Mouse (Mus musculus) gastrocnemius, postnatal 4 days (tissue): ENCODE measurements at regions not wholly inside any gene's neighbourhood (a gene's known extent, or its start where the extent isn't known, plus 50 kb on each side); places are given as distances from the start of the nearest gene placed in this dataset.

Experiments used
- DNase-seq, 2 experiments: peaks; one replicate each; pipeline ENCODE4 v3.0.0; 2021 to 2022; ENCODE audit warnings: low spot score in 2 of 2, mixed read lengths in 2 of 2

- no peak for DNase-seq
Observed at GRCm38 (mm10) chr15:5414401-5414800, 170.4 kb upstream of the Ptger4 start.

DNA sequence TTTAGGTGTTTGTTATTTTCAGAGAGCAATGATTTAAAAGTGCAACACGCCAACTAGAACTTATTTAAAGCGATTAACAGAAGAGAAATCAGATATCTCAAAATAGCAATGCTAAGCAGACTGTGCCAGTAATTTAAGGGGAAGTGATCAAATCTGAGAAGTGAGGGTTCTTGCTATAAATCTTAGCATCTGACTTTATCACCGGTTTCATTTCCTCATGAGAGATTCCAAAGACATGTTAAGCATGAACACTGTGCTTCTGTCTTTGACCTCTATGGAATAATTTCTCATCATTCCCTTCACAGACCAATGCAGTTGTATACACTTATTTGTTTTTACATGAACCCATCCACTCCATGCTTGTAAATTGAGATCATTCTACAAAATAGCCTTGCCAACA lies 172.0 kb upstream of the Ptger4 start:
- no peak for DNase-seq

GRCm38 (mm10) chr15:5426641-5427040 lies 182.7 kb upstream of the Ptger4 start:
- no peak for DNase-seq

GRCm38 (mm10) chr15:5427319-5428048 lies 183.5 kb upstream of the Ptger4 start:
- DNase-seq, result no peak

- DNase-seq, result no peak
Observed at GRCm38 (mm10) chr15:5432018-5432417, 188.0 kb upstream of the Ptger4 start.

GRCm38 (mm10) chr15:5437020-5437419 lies 193.0 kb upstream of the Ptger4 start:
- DNase-seq, result no peak

DNA sequence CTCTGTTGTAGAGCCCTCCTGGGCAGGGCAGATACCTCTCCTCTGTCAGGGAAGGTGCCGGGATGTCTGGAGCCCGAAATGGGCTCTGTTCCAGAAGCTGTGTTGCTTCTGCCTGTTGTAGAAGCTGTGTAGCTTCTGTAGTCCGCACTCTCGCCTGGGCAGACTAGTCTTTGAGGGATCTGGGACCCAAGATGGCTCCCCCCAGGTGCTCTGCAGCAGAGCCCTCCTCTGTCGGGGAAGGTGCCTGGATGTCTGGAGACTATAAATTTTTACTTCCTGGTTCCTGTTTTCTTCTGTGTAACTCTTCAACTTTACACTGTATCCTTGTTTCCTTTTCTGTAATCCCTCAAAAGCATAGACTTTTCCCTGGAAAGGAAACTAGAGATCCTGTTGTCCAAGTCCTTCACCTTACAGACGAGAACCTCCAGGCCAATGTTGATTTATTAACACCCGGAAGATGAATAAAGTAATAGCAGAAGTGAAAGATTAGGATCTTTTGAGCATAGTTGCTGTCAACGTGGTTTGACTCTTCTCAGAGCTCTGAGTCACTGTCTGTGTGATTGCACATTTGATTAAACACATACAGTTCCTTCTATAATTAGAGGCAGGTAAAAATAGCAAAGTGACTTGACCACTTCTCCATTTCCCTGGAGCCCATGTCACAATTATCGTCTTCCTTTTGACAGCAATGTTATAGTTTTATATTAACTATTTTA lies 202.2 kb upstream of the Ptger4 start:
- DNase-seq, result no peak

- no peak for DNase-seq
Observed at GRCm38 (mm10) chr15:5446756-5447314, 202.8 kb upstream of the Ptger4 start.

DNA sequence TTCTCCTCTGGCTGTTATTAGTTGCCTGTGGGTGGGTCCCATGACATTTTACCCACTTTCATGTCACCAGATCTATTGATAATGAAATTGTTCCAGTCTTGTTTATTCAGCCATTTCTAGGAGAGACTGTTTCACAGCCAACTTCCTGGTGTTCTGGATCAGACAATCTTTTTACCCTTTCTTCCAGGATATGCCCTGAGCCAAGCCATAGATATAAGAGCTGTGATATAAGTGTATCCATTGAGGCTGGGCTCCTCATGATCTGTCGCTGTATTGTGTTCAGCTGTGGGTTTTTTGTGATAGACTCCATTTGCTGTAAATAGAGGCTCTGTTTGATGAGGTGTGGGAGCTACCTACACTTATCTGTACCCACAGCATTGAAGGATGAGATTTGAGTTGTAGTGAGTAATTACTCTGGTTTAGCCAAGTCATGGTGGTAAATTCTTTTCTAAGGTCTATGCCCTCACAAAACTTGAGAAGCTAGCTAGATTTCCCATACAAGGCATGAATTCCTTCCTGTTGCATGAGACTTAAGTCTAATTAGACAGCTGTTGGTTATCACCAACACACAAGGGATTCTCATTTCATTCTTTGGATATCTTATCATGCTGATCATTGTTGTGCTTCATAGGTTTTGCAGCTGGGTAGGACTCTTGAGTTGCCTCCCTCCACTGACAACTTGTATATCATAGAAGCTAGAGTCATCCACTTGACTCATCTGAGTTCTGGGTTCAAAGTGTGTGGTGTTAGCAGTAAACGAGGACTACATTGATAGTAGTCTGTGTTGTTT lies 203.9 kb upstream of the Ptger4 start:
- no peak for DNase-seq

- no peak for DNase-seq
Observed at GRCm38 (mm10) chr15:5459083-5459482, 215.1 kb upstream of the Ptger4 start.

DNA sequence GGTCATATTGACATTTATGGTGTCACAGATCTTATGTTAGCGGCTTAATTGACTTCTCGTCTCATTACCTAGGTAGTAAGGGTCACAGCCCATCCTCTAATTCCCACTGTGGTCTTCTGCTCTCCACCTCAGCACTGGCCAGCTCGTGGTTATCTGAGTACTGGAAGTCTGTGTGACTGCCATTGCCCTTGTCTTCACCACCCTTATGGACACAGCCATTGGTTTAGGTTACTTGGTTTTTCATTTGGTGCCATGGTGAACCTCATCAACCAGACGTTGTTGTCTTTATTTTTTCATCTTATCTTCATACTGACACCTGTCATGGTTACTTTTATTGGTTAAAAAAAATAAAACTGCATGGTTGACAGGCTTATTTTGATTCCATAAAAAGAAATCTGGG lies 215.6 kb upstream of the Ptger4 start:
- DNase-seq, result no peak

GRCm38 (mm10) chr15:5462651-5463050 lies 218.7 kb upstream of the Ptger4 start:
- no peak for DNase-seq

DNA sequence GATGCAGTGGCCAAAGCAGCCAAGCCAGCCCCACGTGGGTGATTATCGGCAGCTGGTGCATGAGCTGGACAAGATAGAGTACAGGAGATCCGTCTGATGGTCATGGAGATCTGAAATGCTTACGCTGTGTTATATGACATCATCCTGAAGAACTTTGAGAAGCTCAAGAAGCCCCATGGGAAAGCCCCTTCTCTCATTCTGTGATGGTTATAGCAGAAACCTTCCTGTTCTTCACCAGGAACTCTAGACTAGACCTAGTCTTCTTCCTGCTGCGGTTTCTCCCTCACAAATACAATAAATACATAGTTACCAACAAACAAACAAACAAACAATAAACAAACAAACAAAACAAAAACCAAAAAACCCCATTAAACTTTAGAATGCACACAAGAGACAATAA lies 220.7 kb upstream of the Ptger4 start:
- DNase-seq, result no peak

DNA sequence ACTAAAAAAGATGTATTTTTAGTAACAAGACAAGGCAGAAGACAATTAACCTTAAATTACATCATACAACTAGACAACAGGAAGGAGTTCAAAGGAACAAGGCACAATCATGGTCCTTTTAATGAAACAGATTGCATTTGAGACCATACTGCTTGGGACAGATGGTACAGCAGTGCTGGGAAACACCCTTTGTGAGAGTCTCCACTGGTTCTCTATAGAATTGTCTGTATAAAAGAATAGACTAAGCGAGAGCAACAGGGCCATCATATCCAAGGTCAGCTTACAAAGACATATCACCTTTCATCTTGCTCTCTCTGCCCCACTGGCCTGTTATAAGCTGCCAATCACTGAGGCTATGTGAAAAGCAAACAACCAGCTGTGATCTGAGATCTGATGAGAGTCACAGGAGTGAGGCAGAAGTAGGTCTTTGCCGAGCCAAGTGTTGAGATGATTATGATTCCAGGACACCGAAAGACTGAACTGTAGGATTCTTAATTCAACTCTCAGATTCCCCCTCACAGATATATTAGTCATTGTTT lies 224.6 kb upstream of the Ptger4 start:
- no peak for DNase-seq

GRCm38 (mm10) chr15:5475389-5475995 lies 231.5 kb upstream of the Ptger4 start:
- DNase-seq, result no peak

DNA sequence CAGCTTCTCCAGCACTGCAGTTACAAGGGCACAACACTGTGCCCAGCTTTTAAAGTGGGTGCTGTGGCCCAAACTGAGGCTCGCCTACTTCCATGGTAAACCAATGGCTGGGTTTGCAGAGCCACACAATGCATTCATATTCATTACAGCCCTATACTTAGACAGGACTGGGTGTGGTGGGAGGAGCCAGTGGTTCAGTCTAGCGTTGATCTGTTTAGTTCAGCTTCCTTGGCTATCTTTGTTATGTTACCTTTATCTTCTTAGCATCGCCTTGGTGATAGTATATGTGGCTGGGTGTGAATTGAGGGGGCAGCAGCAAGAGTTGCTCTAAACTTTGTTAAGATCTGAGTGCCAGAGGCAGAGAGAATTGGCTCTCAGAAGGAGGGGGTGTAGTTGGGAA lies 249.3 kb upstream of the Ptger4 start:
- DNase-seq, result no peak

DNA sequence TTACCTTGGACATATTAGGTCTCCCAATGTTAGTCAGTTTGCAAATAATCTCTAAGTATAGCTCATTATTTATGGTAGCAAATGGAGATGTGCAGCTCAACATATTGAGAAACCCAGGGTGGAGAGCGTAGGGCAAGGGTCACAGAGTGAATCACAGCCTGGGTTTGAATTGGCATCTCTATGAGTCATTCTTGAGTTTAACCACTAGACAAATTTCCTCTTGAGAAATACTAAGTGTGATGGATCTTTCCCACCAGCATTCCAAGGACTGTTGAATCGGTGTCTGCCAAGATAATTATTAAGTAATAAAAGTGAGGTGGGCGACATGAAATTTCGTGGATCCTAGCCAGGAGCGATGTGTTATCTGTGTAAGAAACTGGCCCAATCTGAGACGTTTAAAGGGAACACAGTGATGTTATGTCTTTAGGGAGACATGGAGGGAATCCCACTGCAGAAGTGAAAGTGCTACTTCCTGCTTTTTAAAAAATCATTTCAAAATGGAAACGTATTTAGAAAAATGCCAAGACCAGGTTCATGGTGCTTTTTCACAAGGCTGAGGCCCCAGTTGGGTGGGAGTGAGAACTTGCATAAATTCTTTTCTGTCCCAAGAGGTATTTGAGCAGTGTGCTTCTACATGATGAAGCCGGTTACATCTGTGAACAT lies 251.3 kb upstream of the Ptger4 start:
- DNase-seq, result no peak

GRCm38 (mm10) chr15:5495954-5496353 lies 252.0 kb upstream of the Ptger4 start:
- no peak for DNase-seq

DNA sequence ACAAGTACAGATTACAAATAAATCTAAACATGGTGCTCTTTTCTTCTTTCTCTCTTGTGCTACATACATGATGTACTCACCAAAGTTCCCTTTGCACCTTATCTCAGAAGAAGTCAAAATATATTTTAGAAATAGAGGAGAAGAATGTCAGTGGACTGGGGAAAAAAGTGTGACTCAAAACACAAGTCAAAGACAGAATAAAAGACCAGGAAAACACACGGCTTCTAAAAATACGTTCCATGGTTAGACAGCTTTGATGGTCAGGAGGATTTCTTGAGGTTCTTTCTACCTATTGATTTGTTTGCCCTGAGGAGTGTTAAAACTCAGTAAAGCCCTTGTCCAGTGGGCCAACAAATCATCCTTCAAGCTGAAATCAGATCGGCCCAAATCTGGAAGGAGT lies 260.5 kb upstream of the Ptger4 start:
- DNase-seq, result no peak

GRCm38 (mm10) chr15:5506848-5507544 lies 263.0 kb upstream of the Ptger4 start:
- DNase-seq, result no peak
